Comparison of ENCODE assay signal across 16 mouse cellular contexts in genomic region chr19:4516288-4516687, GRCm38 (mm10). TPM values are rescaled to one million over a fixed set of nuclear protein-coding genes. Genes with fewer than 3 reads are reported as not detected.
DNase-seq lines count a peak whose midpoint lies in the region; ATAC-seq and TF ChIP-seq lines count a peak whose summit lies in the region.
"Had no signal": no experiment of that assay in that cellular context is flagged by ENCODE, and none has a peak within 500 bp of the region (broad histone marks: within the 10 kb centered on the region; RNA-seq: fewer than 3 reads in every experiment).

No protein-coding gene starts in this region.

- peaks cover 7% of the 10 kb centered on the region; the same call in 1 of the 2 replicates for H3K27me3 ChIP-seq in limb, embryonic 12.5 days
- peaks cover 7% of the 10 kb centered on the region for H3K27me3 ChIP-seq in limb, embryonic 10.5 days (ENCODE audit: low read depth, poor library complexity, severe bottlenecking)
- H3K27me3 ChIP-seq in embryonic facial prominence, embryonic 10.5 days (replicated peaks; ENCODE audit: low read depth, poor library complexity, severe bottlenecking): peaks cover 7% of the 10 kb centered on the region
- H3K27me3 ChIP-seq in midbrain, postnatal 0 days (ENCODE audit: insufficient read depth, low read length): no peaks in the 10 kb centered on the region

- H3K4me2 ChIP-seq in limb, embryonic 12.5 days: no peak overlapping the region
- no peak overlapping the region for H3K4me2 ChIP-seq in midbrain, postnatal 0 days (ENCODE audit: low read depth, low read length, poor library complexity, severe bottlenecking)

- H3K4me3 ChIP-seq in limb, embryonic 12.5 days (replicated peaks): no peak overlapping the region
- H3K4me3 ChIP-seq in limb, embryonic 10.5 days: no peak overlapping the region
- H3K4me3 ChIP-seq in embryonic facial prominence, embryonic 10.5 days: no peak overlapping the region
- no peak overlapping the region for H3K4me3 ChIP-seq in midbrain, postnatal 0 days (ENCODE audit: low read depth, low read length)

- peak; percentile 68 for DNase-seq in heart, adult 11 months
- DNase-seq in heart, postnatal 36 days: no peak
- DNase-seq in limb, embryonic 10.5 days (ENCODE audit: low spot score): no peak
- no peak for DNase-seq in embryonic facial prominence, embryonic 10.5 days (ENCODE audit: low spot score)
- no peak for DNase-seq in midbrain, postnatal 0 days (ENCODE audit: low spot score)
- DNase-seq in heart, postnatal 25 days (ENCODE audit: low spot score): no peak
- DNase-seq in thymus, postnatal 36 days: no peak
- DNase-seq: B cell, adult 2 months; gastrocnemius, postnatal 10 days; lung, postnatal 14 days had no signal

- no peak for TF ChIP-seq CTCF in midbrain, postnatal 0 days (IDR thresholded peaks at IDR 0.05)

- peak overlapping the region; percentile 74; the same call in 1 of the 2 replicates for H3K27ac ChIP-seq in limb, embryonic 12.5 days
- H3K27ac ChIP-seq in limb, embryonic 10.5 days: no peak overlapping the region
- H3K27ac ChIP-seq in embryonic facial prominence, embryonic 10.5 days (replicated peaks): 0 out of 2 replicates have a peak overlapping the region, but pooled peaks have one; percentile 25
- peak overlapping the region; percentile 26; the same call in 1 of the 2 replicates for H3K27ac ChIP-seq in midbrain, postnatal 0 days (ENCODE audit: low read depth, low read length)

- intact Hi-C loops in heart, postnatal 36 days (cut with DNase I): no loop called here
- intact Hi-C loops in heart, postnatal 25 days (cut with DNase I): no loop called here

- no peak for ATAC-seq in limb, embryonic 12.5 days (ENCODE audit: insufficient number of reproducible peaks, insufficient read depth, low FRiP score, low TSS enrichment, low read depth)
- no peak for ATAC-seq in midbrain, postnatal 0 days (ENCODE audit: low FRiP score)
- ATAC-seq: inflammation-experienced regulatory T-cells, adult 6 months had no signal

- peaks cover 26% of the 10 kb centered on the region for H3K4me1 ChIP-seq in limb, embryonic 12.5 days (replicated peaks)
- peaks cover 10% of the 10 kb centered on the region; the same call in 1 of the 2 replicates for H3K4me1 ChIP-seq in limb, embryonic 10.5 days
- H3K4me1 ChIP-seq in embryonic facial prominence, embryonic 10.5 days: peaks cover 38% of the 10 kb centered on the region
- no peaks in the 10 kb centered on the region for H3K4me1 ChIP-seq in midbrain, postnatal 0 days (ENCODE audit: insufficient read depth, low read length)

- 64% methylated on average over 2 of the region's 2 CpGs for WGBS in limb, embryonic 12.5 days
- 73% methylated on average over 2 of the region's 2 CpGs for WGBS in limb, embryonic 10.5 days
- WGBS in embryonic facial prominence, embryonic 10.5 days: 65% methylated on average over 2 of the region's 2 CpGs
- WGBS in midbrain, postnatal 0 days: 77% methylated on average over 2 of the region's 2 CpGs

- no peaks in the 10 kb centered on the region for H3K9me3 ChIP-seq in limb, embryonic 12.5 days
- H3K9me3 ChIP-seq in limb, embryonic 10.5 days (replicated peaks): no peaks in the 10 kb centered on the region
- H3K9me3 ChIP-seq in embryonic facial prominence, embryonic 10.5 days: no peaks in the 10 kb centered on the region
- H3K9me3 ChIP-seq in midbrain, postnatal 0 days (ENCODE audit: low read length): no peaks in the 10 kb centered on the region

- no peak overlapping the region for H3K9ac ChIP-seq in limb, embryonic 12.5 days (replicated peaks)
- H3K9ac ChIP-seq in midbrain, postnatal 0 days (replicated peaks; ENCODE audit: low read length, poor library complexity, severe bottlenecking): no peak overlapping the region

- no peaks in the 10 kb centered on the region for H3K36me3 ChIP-seq in limb, embryonic 12.5 days
- no peaks in the 10 kb centered on the region for H3K36me3 ChIP-seq in limb, embryonic 10.5 days
- H3K36me3 ChIP-seq in embryonic facial prominence, embryonic 10.5 days (replicated peaks): no peaks in the 10 kb centered on the region
- H3K36me3 ChIP-seq in midbrain, postnatal 0 days (ENCODE audit: insufficient read depth, low read length): no peaks in the 10 kb centered on the region

RNA-seq across cellular contexts. Expression of gene Pcx, which starts 6.0 kb away (rescaled TPM):
- 10 to 100 TPM; 36.9 to 43.8 TPM for total RNA-seq in heart, postnatal 36 days (2021)
- polyA plus RNA-seq in limb, embryonic 12.5 days (2016; fragmentation: Nextera tagmentation; extraction: Ambion mirVana): 20.6 and 24.0 TPM in 2 replicates
- polyA plus RNA-seq in limb, embryonic 10.5 days (2016; fragmentation: Nextera tagmentation; extraction: Ambion mirVana): 15.8 and 18.8 TPM in 2 replicates
- polyA plus RNA-seq in embryonic facial prominence, embryonic 10.5 days (2016; fragmentation: Nextera tagmentation; extraction: Ambion mirVana): 24.1 and 26.8 TPM in 2 replicates
- 45.1 and 57.8 TPM in 2 replicates for total RNA-seq in midbrain, postnatal 0 days (2014; rRNA removed)
- polyA plus RNA-seq in midbrain, postnatal 0 days (2015; fragmentation: Nextera tagmentation; extraction: Ambion mirVana): 32.0 and 41.2 TPM in 2 replicates
- 10 to 100 TPM; 30.9 to 36.8 TPM for total RNA-seq in heart, postnatal 25 days (2021)

RNA-seq across cellular contexts. Expression of gene 2010003K11Rik, which starts 17.9 kb away (rescaled TPM):
- total RNA-seq in heart, postnatal 36 days (2021): under 1 TPM in 1 of 2 experiments, not detected in 1; 0.25 TPM
- not detected in 2 replicates for polyA plus RNA-seq in limb, embryonic 12.5 days (2016; fragmentation: Nextera tagmentation; extraction: Ambion mirVana)
- not detected in 2 replicates for polyA plus RNA-seq in limb, embryonic 10.5 days (2016; fragmentation: Nextera tagmentation; extraction: Ambion mirVana)
- polyA plus RNA-seq in embryonic facial prominence, embryonic 10.5 days (2016; fragmentation: Nextera tagmentation; extraction: Ambion mirVana): not detected in 2 replicates
- not detected in 2 replicates for total RNA-seq in midbrain, postnatal 0 days (2014; rRNA removed)
- polyA plus RNA-seq in midbrain, postnatal 0 days (2015; fragmentation: Nextera tagmentation; extraction: Ambion mirVana): 0.23 TPM in 1 of 2 replicates, not detected in the other
- total RNA-seq in heart, postnatal 25 days (2021): under 1 TPM in 1 of 2 experiments, not detected in 1; 0.22 TPM
- total RNA-seq: gastrocnemius, postnatal 10 days; heart, adult 8-10 months; left cerebral cortex, adult 18-20 months; megakaryocyte-erythroid progenitor cell, adult 5-6 weeks had no signal
- polyA plus RNA-seq: inflammation-experienced regulatory T-cells, adult 6 months; limb, embryonic 14.5 days had no signal

RNA-seq across cellular contexts. Expression of gene Syt12, which starts 39.0 kb away (rescaled TPM):
- 1 to 10 TPM; 6.2 to 8.2 TPM for total RNA-seq in heart, postnatal 36 days (2021)
- 0.63 and 0.88 TPM in 2 replicates for polyA plus RNA-seq in limb, embryonic 12.5 days (2016; fragmentation: Nextera tagmentation; extraction: Ambion mirVana)
- polyA plus RNA-seq in limb, embryonic 10.5 days (2016; fragmentation: Nextera tagmentation; extraction: Ambion mirVana): 0.53 and 0.95 TPM in 2 replicates
- polyA plus RNA-seq in embryonic facial prominence, embryonic 10.5 days (2016; fragmentation: Nextera tagmentation; extraction: Ambion mirVana): 2.6 and 2.8 TPM in 2 replicates
- 12.2 and 20.9 TPM in 2 replicates for total RNA-seq in midbrain, postnatal 0 days (2014; rRNA removed)
- 7.0 and 7.6 TPM in 2 replicates for polyA plus RNA-seq in midbrain, postnatal 0 days (2015; fragmentation: Nextera tagmentation; extraction: Ambion mirVana)
- total RNA-seq in heart, postnatal 25 days (2021): 1 to 10 TPM; 5.0 to 6.7 TPM
- total RNA-seq: megakaryocyte-erythroid progenitor cell, adult 5-6 weeks had no signal
